Mouse (Mus musculus): ENCODE data around the gene Rdh5. TPM values are rescaled to one million over a fixed set of nuclear protein-coding genes. Genes with fewer than 3 reads are reported as not detected.
A peak's percentile ranks its signal among the peaks of the same experiment; 100 is the strongest.

Gene Rdh5
- polyA plus RNA-seq, 1 experiment from 2014 or later = 15.5 TPM

DNA sequence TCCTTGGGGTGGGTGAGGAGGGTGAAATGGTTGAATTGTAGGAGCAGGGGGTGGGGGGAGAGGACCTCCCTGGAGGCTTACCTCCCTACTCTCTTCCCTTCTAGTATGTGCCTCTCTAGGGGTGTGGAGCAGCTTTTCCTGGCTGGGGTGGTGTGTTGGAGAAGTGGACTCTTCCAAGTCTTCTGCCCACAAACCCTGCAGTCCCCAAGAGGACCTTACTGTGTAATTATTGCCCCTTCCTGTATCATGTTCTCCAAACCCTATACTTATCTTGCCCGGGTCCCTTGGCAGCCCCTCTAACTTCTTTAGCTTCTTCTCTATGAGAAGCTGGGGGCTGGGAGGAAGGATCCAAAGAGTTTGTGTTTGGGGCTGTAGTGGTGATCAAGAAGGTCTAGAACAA lies 25.9 kb downstream of the Rdh5 start:
- H3K27me3 ChIP-seq (replicated peaks; ENCODE audit: control insufficient read depth, insufficient read depth, low read length) = 0 out of 2 replicates have a peak, but pooled peaks cover 8% of the 10 kb centered on the region
- peak overlapping the region; percentile 37 for H3K4me2 ChIP-seq (ENCODE audit: low read depth, low read length)
- H3K4me3 ChIP-seq (ENCODE audit: low read depth, low read length) = no peak overlapping the region
- H3K9me3 ChIP-seq (ENCODE audit: control insufficient read depth, low read length) = no peaks in the 10 kb centered on the region
- peak; percentile 31; the same call in 1 of the 2 replicates for ATAC-seq (ENCODE audit: low read depth)
- no peak overlapping the region for H3K9ac ChIP-seq (ENCODE audit: low read depth, low read length)
- peak; percentile 55 for DNase-seq (ENCODE audit: low spot score)
- WGBS = 27% methylated on average over 1 of the region's 1 CpGs
- H3K4me1 ChIP-seq (ENCODE audit: control insufficient read depth, insufficient read depth, low read length) = peaks cover 15% of the 10 kb centered on the region; the same call in 1 of the 2 replicates
- H3K36me3 ChIP-seq (ENCODE audit: control insufficient read depth, insufficient read depth, low read length) = no peaks in the 10 kb centered on the region
- peak overlapping the region; percentile 28; the same call in 1 of the 2 replicates for H3K27ac ChIP-seq (replicated peaks; ENCODE audit: low read depth, low read length)

DNA sequence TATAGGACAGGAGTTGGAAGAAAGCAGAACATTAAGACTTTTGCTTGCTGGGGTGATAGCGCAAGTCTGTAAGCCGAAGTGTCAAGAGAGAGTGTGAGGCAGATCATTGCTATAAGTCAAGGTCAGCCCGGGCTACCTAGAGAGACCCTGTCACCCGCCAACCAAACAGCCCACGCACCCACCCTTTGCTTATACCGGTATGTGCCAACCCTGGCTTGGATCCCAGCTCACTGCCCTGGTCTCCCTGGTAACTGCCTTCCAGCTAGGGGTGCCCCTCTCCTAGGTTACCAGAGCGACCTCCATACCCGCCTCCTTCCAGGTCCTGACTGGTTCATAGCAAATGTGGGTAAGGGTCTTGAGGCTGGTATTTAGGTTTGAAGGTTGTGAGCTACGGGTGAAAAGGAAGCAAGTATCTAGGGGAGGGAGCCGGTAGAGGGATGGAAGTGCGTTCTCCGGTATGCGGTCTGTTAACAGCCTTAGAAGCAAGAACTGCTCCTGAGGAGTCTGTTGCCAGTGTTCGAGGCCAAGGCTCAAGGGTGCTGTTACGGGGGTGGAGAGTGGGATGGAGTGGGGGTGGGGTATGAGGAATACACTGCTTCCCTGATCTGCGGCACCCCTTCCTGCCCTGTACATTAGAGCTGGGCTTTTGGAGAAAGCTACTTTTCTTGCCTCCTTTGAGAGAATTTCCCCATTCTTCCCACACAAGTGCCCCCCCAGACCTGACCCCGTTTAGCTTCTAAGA lies 26.6 kb downstream of the Rdh5 start:
- ATAC-seq (ENCODE audit: low read depth) (peak; percentile 4; the same call in 1 of the 2 replicates), DNase-seq (ENCODE audit: low spot score) (peak; percentile 47)

DNA sequence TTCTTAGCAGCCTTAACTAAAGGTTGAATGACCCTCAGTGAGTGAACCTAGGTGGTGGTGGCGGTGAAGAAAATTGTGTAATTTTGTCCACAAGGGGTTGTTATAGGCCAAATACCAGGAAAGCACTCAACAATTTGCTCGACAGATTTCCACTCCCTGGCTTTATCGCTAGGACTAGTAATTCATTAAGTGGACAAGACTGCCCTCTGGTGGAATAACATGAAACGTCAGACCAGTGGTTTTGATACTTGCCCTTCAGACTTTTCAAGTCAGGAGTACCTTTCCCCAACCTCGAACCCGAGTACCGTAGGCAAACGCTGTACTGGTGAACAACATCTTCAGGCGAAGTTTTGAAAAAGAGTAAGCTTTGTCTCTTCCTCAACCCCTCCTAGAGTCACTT lies 27.3 kb downstream of the Rdh5 start:
- H3K9ac ChIP-seq (ENCODE audit: low read depth, low read length) = no peak overlapping the region
- peak; percentile 9; the same call in 1 of the 2 replicates for ATAC-seq (ENCODE audit: low read depth)
- peak overlapping the region; percentile 37 for H3K4me2 ChIP-seq (ENCODE audit: low read depth, low read length)
- no peaks in the 10 kb centered on the region for H3K36me3 ChIP-seq (ENCODE audit: control insufficient read depth, insufficient read depth, low read length)
- no peak overlapping the region for H3K4me3 ChIP-seq (ENCODE audit: low read depth, low read length)
- H3K27me3 ChIP-seq (replicated peaks; ENCODE audit: control insufficient read depth, insufficient read depth, low read length) = 0 out of 2 replicates have a peak, but pooled peaks cover 8% of the 10 kb centered on the region
- DNase-seq (ENCODE audit: low spot score) = peak; percentile 93
- peaks cover 18% of the 10 kb centered on the region; the same call in 1 of the 2 replicates for H3K4me1 ChIP-seq (ENCODE audit: control insufficient read depth, insufficient read depth, low read length)
- no peaks in the 10 kb centered on the region for H3K9me3 ChIP-seq (ENCODE audit: control insufficient read depth, low read length)
- WGBS = 0% methylated on average over 9 of the region's 9 CpGs
- H3K27ac ChIP-seq (replicated peaks; ENCODE audit: low read depth, low read length) = no peak overlapping the region

More for the DNA sequence above, 26.6 kb downstream of the Rdh5 start:
- peak overlapping the region; percentile 4; the same call in 1 of the 2 replicates for H3K4me3 ChIP-seq (ENCODE audit: low read depth, low read length)
- 0 out of 2 replicates have a peak overlapping the region, but pooled peaks have one; percentile 21 for H3K9ac ChIP-seq (ENCODE audit: low read depth, low read length)
- H3K9me3 ChIP-seq (ENCODE audit: control insufficient read depth, low read length) = no peaks in the 10 kb centered on the region
- H3K4me1 ChIP-seq (ENCODE audit: control insufficient read depth, insufficient read depth, low read length) = peaks cover 15% of the 10 kb centered on the region; the same call in 1 of the 2 replicates
- 5% methylated on average over 17 of the region's 17 CpGs for WGBS
- H3K4me2 ChIP-seq (ENCODE audit: low read depth, low read length) = peak overlapping the region; percentile 37
- 0 out of 2 replicates have a peak, but pooled peaks cover 8% of the 10 kb centered on the region for H3K27me3 ChIP-seq (replicated peaks; ENCODE audit: control insufficient read depth, insufficient read depth, low read length)
- H3K27ac ChIP-seq (replicated peaks; ENCODE audit: low read depth, low read length) = peak overlapping the region; percentile 28; the same call in 1 of the 2 replicates
- H3K36me3 ChIP-seq (ENCODE audit: control insufficient read depth, insufficient read depth, low read length) = no peaks in the 10 kb centered on the region

DNA sequence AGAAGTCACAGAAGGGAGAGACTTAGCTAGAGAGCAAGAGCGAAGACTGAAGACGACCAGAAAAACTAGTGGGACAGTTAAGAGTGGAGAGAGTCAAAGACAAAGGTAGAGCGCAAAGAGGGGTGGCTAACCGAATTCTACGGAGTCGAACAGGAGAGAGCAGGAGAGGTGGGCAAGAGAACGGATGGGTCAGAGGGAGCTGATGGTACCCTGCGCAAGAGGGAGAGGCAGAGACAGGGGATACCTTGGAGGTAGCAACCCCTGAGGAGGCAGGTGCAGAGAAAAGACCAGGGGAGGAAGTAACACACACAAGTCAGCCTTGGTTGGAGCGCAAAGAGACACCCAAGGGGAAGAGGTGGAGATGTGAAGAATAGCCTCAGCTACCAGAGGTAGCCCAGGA lies 30.4 kb downstream of the Rdh5 start:
- peaks cover 35% of the 10 kb centered on the region for H3K4me1 ChIP-seq (ENCODE audit: control insufficient read depth, insufficient read depth, low read length)
- under 1% methylated on average over 9 of the region's 9 CpGs for WGBS
- DNase-seq (ENCODE audit: low spot score) = no peak
- peaks cover 7% of the 10 kb centered on the region for H3K36me3 ChIP-seq (ENCODE audit: control insufficient read depth, insufficient read depth, low read length)
- ATAC-seq (ENCODE audit: low read depth) = no peak; the same call in 1 of the 2 replicates
- H3K4me3 ChIP-seq (ENCODE audit: low read depth, low read length) = peak overlapping the region; percentile 70
- H3K9me3 ChIP-seq (ENCODE audit: control insufficient read depth, low read length) = no peaks in the 10 kb centered on the region
- peak overlapping the region; percentile 84 for H3K4me2 ChIP-seq (ENCODE audit: low read depth, low read length)
- 0 out of 2 replicates have a peak, but pooled peaks cover 8% of the 10 kb centered on the region for H3K27me3 ChIP-seq (replicated peaks; ENCODE audit: control insufficient read depth, insufficient read depth, low read length)
- H3K9ac ChIP-seq (ENCODE audit: low read depth, low read length) = peak overlapping the region; percentile 72
- H3K27ac ChIP-seq (replicated peaks; ENCODE audit: low read depth, low read length) = peak overlapping the region; percentile 90

DNA sequence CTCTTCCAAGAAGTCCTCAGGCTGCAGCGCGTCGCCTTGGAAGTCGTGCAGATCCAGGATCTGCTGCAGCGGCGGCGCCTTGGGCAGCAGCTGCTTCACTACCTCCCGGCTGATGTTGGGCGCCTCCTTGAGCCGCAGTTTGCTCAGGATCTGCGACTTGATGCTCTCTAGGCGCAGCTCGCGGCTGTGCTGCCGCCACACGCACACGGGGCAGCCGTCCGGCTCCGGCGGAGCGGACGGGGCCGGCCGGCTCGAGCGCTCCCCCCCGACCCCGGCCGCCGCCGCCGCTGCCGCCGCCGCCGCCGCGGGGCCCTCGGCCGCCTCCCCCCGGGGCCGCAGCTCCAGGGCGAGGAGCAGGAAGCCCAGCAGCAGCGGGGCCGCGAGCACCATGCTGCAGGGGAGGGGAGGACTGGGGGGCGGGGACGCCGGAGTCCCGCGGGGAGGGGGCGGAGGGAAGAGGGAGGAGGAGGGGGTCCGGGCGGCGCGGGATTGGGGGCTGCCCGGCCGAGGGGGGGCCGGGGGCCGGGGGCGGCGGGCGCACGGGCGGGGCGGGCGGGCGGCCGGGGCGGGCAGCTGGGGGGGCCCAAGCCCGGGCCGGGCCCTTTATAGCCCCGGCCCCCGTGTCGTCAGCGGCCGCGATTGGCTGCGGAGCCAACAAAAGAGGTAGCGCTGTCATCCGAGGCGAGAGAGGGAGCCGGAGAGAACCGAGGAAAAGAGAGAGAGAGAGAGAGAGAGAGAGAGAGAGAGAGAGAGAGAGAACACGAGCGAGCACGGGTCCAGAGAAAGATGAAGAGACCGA lies 31.2 kb downstream of the Rdh5 start, which contains the start of gene Gdf11:
Gene Gdf11, minus strand, starts transcription at position 423 of the 799 bp plus-strand sequence.
- 0% methylated on average over 38 of the region's 89 CpGs for WGBS
- H3K27ac ChIP-seq (replicated peaks; ENCODE audit: low read depth, low read length) = peak within 1 kb of the TSS; percentile 90
- peak within 1 kb of the TSS; percentile 70 for H3K4me3 ChIP-seq (ENCODE audit: low read depth, low read length)
- peaks cover 13% of the 10 kb centered on the region for H3K36me3 ChIP-seq (ENCODE audit: control insufficient read depth, insufficient read depth, low read length)
- ATAC-seq (ENCODE audit: low read depth) = peak; percentile 87
- H3K9ac ChIP-seq (ENCODE audit: low read depth, low read length) = peak within 1 kb of the TSS; percentile 72
- H3K9me3 ChIP-seq (ENCODE audit: control insufficient read depth, low read length) = no peaks in the 10 kb centered on the region
- 0 out of 2 replicates have a peak, but pooled peaks cover 6% of the 10 kb centered on the region for H3K27me3 ChIP-seq (replicated peaks; ENCODE audit: control insufficient read depth, insufficient read depth, low read length)
- DNase-seq (ENCODE audit: low spot score) = peak; percentile 94
- peaks cover 34% of the 10 kb centered on the region for H3K4me1 ChIP-seq (ENCODE audit: control insufficient read depth, insufficient read depth, low read length)
- peak within 1 kb of the TSS; percentile 84 for H3K4me2 ChIP-seq (ENCODE audit: low read depth, low read length)

DNA sequence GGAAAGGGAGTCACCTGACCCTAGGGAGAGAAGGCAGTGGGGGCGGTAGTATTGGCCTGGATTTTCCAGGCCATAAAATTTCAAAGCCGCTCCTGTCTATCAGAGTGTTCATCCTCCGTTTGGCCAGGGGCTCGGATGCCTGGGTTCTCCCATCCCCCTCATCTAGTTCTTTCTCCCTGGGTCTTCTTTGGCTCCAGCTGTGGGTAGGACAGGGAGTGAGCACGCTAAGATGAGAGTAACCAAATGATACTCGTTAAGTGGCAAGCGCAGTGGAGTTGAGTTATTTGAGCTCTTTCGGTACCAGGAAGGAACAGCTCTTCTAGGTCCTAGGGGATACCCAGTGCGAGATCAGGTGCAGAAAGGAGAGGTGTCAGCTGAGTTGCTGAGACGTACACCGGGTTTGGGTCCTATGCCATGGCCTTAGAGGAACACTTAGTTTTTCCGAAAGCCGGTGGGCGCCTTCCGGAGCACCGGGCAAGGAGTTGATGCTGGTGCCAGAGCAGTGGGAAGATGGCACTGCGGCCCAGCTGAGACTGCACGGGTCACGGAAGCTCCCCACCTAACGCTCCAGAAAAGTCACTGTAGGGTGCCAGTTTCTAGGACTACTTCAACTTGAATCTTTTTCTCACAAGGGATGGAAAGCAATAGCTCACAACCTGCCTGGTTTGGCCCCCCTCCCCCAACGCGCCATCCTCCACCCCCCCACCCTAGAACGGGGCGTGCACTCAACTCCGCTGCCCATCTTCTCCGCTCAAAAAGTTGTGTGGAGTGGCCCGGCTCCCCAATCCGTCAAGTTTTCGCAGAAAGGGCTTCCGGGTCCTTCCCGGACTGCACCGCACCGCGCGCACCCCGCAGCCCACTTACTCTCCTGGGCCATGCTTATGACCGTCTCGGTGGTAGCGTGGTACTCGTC lies 32.0 kb downstream of the Rdh5 start:
- H3K36me3 ChIP-seq (ENCODE audit: control insufficient read depth, insufficient read depth, low read length) = peaks cover 21% of the 10 kb centered on the region
- peak overlapping the region; percentile 84 for H3K4me2 ChIP-seq (ENCODE audit: low read depth, low read length)
- H3K9ac ChIP-seq (ENCODE audit: low read depth, low read length) = peak overlapping the region; percentile 72
- H3K4me1 ChIP-seq (ENCODE audit: control insufficient read depth, insufficient read depth, low read length) = peaks cover 27% of the 10 kb centered on the region
- H3K27ac ChIP-seq (replicated peaks; ENCODE audit: low read depth, low read length) = peak overlapping the region; percentile 90
- DNase-seq (ENCODE audit: low spot score) (no peak), ATAC-seq (ENCODE audit: low read depth) (no peak)
- no peaks in the 10 kb centered on the region for H3K27me3 ChIP-seq (replicated peaks; ENCODE audit: control insufficient read depth, insufficient read depth, low read length)
- H3K9me3 ChIP-seq (ENCODE audit: control insufficient read depth, low read length) = no peaks in the 10 kb centered on the region
- under 1% methylated on average over 40 of the region's 40 CpGs for WGBS
- peak overlapping the region; percentile 70 for H3K4me3 ChIP-seq (ENCODE audit: low read depth, low read length)

DNA sequence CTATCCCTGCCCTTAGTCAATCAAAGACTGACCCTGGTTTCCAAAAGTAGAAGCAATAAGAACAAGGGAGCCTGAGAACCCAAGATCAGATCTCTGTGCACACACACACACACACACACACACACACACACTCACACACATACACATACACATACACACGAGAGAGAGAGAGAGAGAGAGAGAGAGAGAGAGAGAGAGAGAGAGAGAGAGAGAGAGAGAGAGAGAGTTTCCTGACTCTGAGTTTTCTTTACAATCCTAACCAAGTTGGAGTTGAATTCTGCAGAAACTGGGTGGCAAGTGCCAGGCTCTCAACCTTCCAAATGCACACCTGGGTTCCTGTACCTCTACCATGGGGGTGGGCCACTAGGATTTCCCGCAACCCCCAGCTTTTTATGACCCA lies 32.8 kb downstream of the Rdh5 start:
- ATAC-seq (ENCODE audit: low read depth) (no peak), DNase-seq (ENCODE audit: low spot score) (no peak)
- H3K4me3 ChIP-seq (ENCODE audit: low read depth, low read length) = peak overlapping the region; percentile 70
- peak overlapping the region; percentile 72 for H3K9ac ChIP-seq (ENCODE audit: low read depth, low read length)
- H3K27ac ChIP-seq (replicated peaks; ENCODE audit: low read depth, low read length) = peak overlapping the region; percentile 90
- H3K9me3 ChIP-seq (ENCODE audit: control insufficient read depth, low read length) = no peaks in the 10 kb centered on the region
- peak overlapping the region; percentile 84 for H3K4me2 ChIP-seq (ENCODE audit: low read depth, low read length)
- no peaks in the 10 kb centered on the region for H3K27me3 ChIP-seq (replicated peaks; ENCODE audit: control insufficient read depth, insufficient read depth, low read length)
- H3K36me3 ChIP-seq (ENCODE audit: control insufficient read depth, insufficient read depth, low read length) = peaks cover 27% of the 10 kb centered on the region
- 30% methylated on average over 1 of the region's 2 CpGs for whole genome bisulfite sequencing
- H3K4me1 ChIP-seq (ENCODE audit: control insufficient read depth, insufficient read depth, low read length) = peaks cover 27% of the 10 kb centered on the region

Measured in embryonic facial prominence, embryonic 14.5 days (tissue).